Mouse (Mus musculus) ES-CJ7 (cell line): Measurements from ENCODE around the gene Lrrfip1.

Experiments
- DNase-seq: peaks from one replicate; pipeline ENCODE4 v3.0.0; 2011; ENCODE audit warnings: low read depth, low spot score

Gene Lrrfip1

DNA sequence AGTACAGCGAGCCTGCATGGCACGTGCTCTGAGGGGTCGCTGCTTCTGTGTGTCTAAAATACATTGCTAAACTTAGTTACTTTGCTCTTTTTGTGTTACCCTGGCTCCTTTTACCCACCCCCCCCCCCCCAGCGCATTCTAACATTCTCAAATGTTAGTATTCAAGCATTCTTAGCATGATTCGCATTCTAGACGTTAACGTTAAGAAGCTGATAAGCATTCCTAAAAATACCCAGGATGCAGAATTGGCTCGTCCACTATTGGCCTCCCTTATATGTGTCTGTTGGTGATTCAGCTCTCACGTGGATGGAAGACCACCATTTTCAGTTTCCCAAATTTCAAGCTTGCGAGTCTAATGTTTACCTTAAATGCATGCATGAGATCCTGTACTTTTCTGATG is 86.5 kb downstream of the Lrrfip1 start:
- DNase-seq = no peak

GRCm38 (mm10) chr1:91085686-91086085 is 87.1 kb downstream of the Lrrfip1 start:
- no peak for DNase-seq

GRCm38 (mm10) chr1:91086325-91086724 is 87.8 kb downstream of the Lrrfip1 start:
- DNase-seq = no peak

DNA sequence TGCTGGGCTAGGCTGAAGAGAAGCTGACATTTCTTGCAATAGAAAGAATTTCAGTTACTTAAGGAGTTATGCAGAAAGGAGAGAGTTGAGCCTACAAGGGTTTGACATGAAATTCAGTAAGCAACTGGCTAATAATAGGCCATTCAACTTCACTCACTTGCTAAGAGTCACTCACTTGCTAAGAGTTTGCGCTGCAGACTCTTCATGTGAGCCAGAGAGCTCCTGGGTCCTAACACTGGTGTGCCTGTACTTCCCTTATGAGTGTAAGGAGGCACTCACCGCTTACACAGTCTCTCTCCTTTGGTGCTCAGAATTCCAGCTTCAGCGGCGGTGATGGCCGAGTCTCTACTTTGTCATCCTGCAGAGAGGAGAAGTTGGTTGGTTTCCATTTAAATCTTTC is 88.2 kb downstream of the Lrrfip1 start:
- no peak for DNase-seq

- DNase-seq = no peak
Measured at GRCm38 (mm10) chr1:91088027-91088426, 89.5 kb downstream of the Lrrfip1 start.

GRCm38 (mm10) chr1:91088941-91089340 is 90.4 kb downstream of the Lrrfip1 start:
- no peak for DNase-seq

DNA sequence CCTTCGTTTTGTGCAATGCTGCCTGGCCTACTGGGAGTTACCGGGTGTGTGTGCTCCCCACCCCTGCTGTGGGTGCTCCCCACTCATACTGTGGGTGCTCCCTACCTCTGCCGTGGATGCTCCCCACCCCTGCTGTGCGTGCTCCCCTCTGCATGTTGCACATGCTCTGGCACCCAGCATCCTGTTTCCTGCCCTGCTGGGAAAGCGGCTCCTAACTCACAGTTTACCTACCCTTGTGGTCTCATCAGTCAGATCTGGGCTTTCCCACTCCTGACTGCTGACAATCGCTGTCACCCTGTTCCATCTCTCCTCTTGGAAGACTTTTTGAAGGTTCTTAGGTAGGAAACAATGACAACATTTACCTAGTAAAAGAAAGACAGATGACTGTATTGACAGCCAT is 91.9 kb downstream of the Lrrfip1 start:
- DNase-seq = no peak

DNA sequence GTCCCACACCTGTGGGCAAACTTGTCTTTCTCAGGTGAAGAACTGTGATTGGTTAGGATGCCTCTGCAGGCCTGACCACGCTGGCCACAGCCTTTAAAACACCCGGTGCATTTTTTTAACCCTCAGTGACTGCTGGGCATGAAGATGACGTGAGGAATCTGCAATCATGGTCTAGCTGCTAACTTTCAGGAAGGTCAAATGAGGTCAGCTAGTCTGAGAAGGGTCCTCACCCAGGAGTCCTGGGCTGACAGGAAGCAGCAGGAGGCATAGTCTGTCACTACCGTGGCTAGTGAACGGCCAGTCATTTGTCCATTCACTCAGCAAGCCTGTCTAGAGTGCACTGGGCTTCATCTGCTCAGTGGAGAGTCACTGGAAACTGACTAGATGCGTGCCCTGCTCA is 93.9 kb downstream of the Lrrfip1 start:
- no peak for DNase-seq

DNA sequence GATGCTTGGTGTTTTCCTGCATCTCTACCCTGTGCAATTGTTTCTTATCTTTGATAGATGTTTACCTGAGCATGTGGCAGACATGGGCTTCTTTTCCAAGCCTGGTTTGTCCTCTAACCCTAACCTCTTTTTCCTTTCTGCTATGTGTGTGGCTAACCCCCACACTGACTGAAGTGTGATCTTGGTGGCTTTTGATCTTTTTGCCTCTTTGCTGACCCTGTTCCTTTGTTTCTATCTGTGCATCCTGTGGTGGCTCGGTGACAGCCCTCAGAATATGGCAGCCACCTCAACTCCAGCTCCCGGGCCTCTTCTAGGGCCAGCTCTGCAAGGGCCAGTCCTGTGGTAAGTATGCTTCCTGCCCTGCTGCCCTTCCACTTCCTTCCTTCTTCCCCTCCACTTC is 94.8 kb downstream of the Lrrfip1 start:
- no peak for DNase-seq

DNA sequence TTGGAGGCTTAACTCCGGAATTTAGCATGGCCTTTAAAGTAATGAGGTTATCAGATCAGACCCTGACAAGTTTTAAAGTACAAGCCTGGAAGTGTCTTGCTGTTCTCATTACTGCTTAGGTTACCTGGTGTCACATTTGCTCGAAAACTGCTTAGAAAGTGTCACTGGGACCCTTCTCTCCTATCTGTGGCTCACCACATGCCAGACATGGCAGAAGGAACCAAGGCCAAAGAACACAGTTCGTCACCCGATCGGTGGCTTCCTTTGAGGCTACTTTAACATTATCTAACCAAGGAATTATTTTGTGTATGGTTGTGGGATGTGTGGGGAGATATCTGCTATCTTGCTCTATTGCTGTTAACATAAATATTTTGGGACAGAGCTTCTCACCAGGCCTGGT is 95.5 kb downstream of the Lrrfip1 start:
- DNase-seq = no peak

GRCm38 (mm10) chr1:91095258-91095657 is 96.7 kb downstream of the Lrrfip1 start:
- peak; percentile 12 for DNase-seq

DNA sequence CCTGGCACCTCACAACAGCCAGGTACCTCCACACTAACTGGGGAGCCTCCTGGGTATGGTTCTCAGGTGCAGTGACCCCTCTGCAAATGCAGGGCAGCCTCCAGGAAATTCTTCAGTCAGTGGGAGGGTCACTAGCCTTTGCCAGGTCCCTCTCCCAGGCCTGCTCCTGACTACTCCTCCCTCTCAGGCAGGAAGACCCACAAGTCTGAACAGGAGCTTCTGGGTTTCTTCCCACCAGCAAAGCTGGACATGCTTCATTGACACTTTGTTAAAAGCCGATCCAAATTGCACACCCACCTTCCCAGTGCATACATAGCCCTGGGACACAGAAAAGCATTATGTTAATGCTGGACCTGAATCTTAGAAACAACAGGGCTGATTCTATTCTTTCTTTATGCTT is 97.3 kb downstream of the Lrrfip1 start:
- no peak for DNase-seq

GRCm38 (mm10) chr1:91096490-91096889 is 98.0 kb downstream of the Lrrfip1 start:
- DNase-seq = no peak

- DNase-seq = no peak
Measured at GRCm38 (mm10) chr1:91097283-91097834, 98.8 kb downstream of the Lrrfip1 start.

DNA sequence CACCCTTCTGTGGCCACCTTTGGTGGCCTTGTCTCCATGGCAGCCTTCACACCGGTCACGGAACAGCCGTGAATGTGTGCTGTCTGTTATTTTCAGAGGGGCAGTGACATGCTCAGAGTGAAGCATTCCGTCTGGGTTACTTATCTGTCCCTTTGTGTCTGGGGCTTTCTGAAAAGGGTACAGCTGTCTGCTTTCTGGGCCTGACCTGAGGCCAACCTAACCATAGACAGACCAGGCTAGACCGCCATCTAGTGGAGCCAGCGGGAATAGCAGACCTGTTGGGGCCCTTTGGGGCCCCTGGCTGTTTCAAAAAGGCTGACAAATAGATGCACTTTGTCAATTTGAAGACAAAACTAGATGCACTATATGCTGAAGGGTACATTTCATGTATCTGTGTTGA is 100.3 kb downstream of the Lrrfip1 start:
- peak; percentile 50 for DNase-seq

DNA sequence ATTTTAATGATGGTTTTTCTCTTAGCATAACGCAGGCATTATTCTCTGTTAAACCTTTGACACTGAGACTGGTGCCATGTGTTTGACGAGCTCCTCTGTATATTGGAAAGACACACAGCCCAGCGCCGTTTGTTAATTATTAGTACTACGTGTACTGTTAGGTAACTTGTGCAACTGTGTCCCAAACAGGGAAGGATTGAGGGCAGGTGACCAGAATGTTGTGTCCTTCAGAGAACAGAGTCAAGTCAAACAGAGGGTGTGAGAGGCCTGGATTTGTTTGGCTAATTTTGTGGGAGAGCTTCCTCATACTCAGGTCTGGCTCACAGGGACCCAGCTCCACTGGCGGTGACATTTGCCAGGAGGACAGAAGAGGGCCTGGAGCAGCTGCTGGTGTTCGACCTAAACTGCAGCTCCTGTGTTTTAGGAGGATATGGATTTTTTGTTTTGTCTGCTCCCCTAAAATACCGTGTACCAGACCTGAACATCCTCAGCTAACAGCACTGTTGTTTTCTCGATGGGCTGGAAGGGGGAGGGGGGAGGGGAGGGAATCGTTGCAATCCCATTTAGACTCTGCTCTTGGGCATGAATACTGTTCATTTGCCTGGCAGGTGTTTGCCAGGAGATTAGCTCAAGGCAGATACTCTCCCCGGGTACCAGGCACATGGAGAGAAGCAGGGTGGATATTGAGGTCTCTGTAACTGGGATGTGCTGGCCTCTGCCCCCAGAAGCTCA is 103.3 kb downstream of the Lrrfip1 start:
- DNase-seq = no peak

DNA sequence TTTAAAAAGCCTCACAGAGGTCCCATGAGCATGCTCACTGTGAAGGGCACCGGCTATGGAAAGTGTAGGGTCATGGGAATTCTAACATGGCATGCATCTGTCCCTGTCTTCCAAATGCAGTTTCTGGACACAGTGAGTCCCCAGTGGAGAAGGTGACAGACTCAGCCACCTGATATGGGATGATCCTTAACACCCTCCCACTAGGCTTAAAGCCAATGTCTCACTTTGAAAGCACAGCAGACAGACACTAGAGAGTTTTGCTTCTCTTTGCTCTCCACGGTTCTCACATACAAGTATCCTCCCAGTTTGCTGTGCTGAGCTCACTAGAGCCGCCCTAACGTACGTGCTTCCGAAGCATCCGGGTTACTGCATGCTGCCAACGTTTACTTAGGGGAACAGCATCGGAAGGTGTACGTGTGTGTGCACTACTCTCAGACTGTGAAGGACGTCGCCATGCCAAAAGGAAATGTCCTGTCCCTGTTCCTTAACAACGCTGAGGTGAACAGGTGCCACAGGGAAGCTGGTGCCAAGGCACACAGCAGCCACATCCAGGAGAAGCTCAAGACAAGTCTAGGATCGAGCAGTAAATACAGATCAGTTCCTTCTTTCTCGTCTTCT is 104.9 kb downstream of the Lrrfip1 start:
- DNase-seq = no peak

GRCm38 (mm10) chr1:91107548-91107947 is 109.0 kb downstream of the Lrrfip1 start:
- DNase-seq = no peak

GRCm38 (mm10) chr1:91109302-91109701 is 110.8 kb downstream of the Lrrfip1 start:
- DNase-seq = no peak

- DNase-seq = no peak
Measured at GRCm38 (mm10) chr1:91112171-91112570, 113.6 kb downstream of the Lrrfip1 start.

DNA sequence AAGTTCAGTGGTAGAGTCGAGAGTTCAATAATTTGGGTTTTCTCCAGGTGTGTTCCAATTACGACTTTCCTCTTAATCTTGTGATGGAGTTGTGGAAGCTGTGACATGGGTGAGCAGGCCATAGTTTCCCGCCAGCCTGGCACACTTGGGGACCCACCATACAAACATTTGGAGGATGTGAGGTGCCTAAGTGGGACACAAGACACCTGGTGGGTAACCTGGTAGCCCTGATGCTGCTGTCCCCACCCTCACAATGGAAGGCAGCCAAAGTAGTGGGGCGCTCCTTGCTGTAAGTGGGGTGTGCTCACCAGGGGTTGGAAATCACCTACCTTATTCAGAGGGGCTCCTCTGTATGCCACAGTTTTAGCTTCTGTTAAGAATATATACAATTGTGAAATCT is 114.1 kb downstream of the Lrrfip1 start:
- DNase-seq = no peak

DNA sequence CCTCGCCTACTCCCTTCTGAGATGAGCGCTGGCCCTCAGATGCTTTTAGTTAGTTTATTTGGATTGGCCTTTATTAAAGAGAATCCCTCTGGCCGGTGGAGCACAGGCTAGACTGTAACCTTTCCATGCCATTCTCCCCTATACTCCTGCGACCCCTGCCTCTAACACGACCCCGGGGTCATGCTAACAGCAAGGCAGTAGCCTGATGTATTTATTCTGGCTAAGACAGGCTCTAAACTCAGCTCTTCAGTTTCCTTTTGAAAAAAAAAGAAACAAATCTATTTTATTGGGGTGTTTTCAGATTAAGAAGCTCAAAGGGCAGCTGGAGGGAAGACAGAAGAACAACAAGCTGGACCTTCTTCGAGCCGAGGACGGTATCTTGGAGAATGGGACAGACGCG is 123.6 kb downstream of the Lrrfip1 start:
- DNase-seq = no peak

GRCm38 (mm10) chr1:91123004-91123403 is 124.5 kb downstream of the Lrrfip1 start:
- no peak for DNase-seq
